ENCODE assay signal across 15 mouse cellular contexts in genomic region chr16:75929536-75930221, GRCm38 (mm10).
DNase-seq lines count a peak whose midpoint lies in the region; ATAC-seq lines count a peak whose summit lies in the region.
"Had no signal": no experiment of that assay in that cellular context is flagged by ENCODE, and none has a peak within 500 bp of the region (broad histone marks: within the 10 kb centered on the region; RNA-seq: fewer than 3 reads in every experiment).

No protein-coding gene starts in this region.

- WGBS in neural tube, embryonic 11.5 days: 57% methylated on average over 11 of the region's 11 CpGs
- 33% methylated on average over 11 of the region's 11 CpGs for WGBS in neural tube, embryonic 14.5 days

- H3K9me3 ChIP-seq in neural tube, embryonic 11.5 days (ENCODE audit: control insufficient read depth, low read length): no peaks in the 10 kb centered on the region
- H3K9me3 ChIP-seq in neural tube, embryonic 14.5 days (ENCODE audit: control insufficient read depth, low read length): no peaks in the 10 kb centered on the region
- H3K9me3 ChIP-seq: embryonic facial prominence, embryonic 15.5 days had no signal

- DNase-seq in cerebellum, postnatal 14 days: peak; percentile 33 to 57
- peak; percentile 17 for DNase-seq in neural tube, embryonic 11.5 days (ENCODE audit: low spot score)
- no peak for DNase-seq in neural tube, embryonic 10.5 days (ENCODE audit: extremely low spot score, low spot score)
- peak; percentile 42 for DNase-seq in induced T-regulatory cell, adult 2 months (ENCODE audit: low read depth)
- no peak for DNase-seq in urinary bladder, postnatal 14 days (ENCODE audit: low spot score)
- DNase-seq in cerebellum, adult 18-20 months: no peak
- DNase-seq: cerebellum, postnatal 36 days; heart, adult 11 months; kidney, adult 11 months; kidney, postnatal 36 days; layer of hippocampus, postnatal 36 days; lung, embryonic 14.5 days had no signal

- no peak overlapping the region for H3K4me3 ChIP-seq in neural tube, embryonic 11.5 days (ENCODE audit: low read depth, low read length)
- no peak overlapping the region for H3K4me3 ChIP-seq in neural tube, embryonic 14.5 days (ENCODE audit: low read depth, low read length)
- H3K4me3 ChIP-seq: embryonic facial prominence, embryonic 15.5 days had no signal

- ATAC-seq in cerebellum, adult (ENCODE audit: insufficient number of reproducible peaks, low FRiP score, low TSS enrichment): no peak
- peak; percentile 67; the same call in 1 of the 2 replicates for ATAC-seq in neural tube, embryonic 11.5 days (ENCODE audit: insufficient read depth, low FRiP score, low TSS enrichment)
- peak; percentile 44; the same call in 1 of the 2 replicates for ATAC-seq in neural tube, embryonic 14.5 days (ENCODE audit: low read depth)

- no peak overlapping the region for H3K4me2 ChIP-seq in neural tube, embryonic 11.5 days (ENCODE audit: low read depth)
- H3K4me2 ChIP-seq in neural tube, embryonic 14.5 days (ENCODE audit: low read depth, low read length): no peak overlapping the region
- H3K4me2 ChIP-seq: embryonic facial prominence, embryonic 15.5 days; lung, embryonic 14.5 days had no signal

- no peaks in the 10 kb centered on the region for H3K27me3 ChIP-seq in neural tube, embryonic 11.5 days (ENCODE audit: control insufficient read depth, insufficient read depth, low read length)
- H3K27me3 ChIP-seq in neural tube, embryonic 14.5 days (ENCODE audit: control insufficient read depth, insufficient read depth, low read length): no peaks in the 10 kb centered on the region
- H3K27me3 ChIP-seq: embryonic facial prominence, embryonic 15.5 days had no signal

- no peaks in the 10 kb centered on the region for H3K36me3 ChIP-seq in neural tube, embryonic 11.5 days (ENCODE audit: control insufficient read depth, insufficient read depth, low read length)
- no peaks in the 10 kb centered on the region for H3K36me3 ChIP-seq in neural tube, embryonic 14.5 days (ENCODE audit: control insufficient read depth, insufficient read depth, low read length)
- H3K36me3 ChIP-seq: embryonic facial prominence, embryonic 15.5 days had no signal

- no peaks in the 10 kb centered on the region for H3K4me1 ChIP-seq in neural tube, embryonic 11.5 days (ENCODE audit: control insufficient read depth, insufficient read depth, low read length)
- H3K4me1 ChIP-seq in neural tube, embryonic 14.5 days (ENCODE audit: control insufficient read depth, insufficient read depth, low read length): no peaks in the 10 kb centered on the region
- H3K4me1 ChIP-seq: embryonic facial prominence, embryonic 15.5 days had no signal

- no peak overlapping the region for H3K27ac ChIP-seq in neural tube, embryonic 11.5 days (ENCODE audit: low read depth, low read length)
- H3K27ac ChIP-seq in neural tube, embryonic 14.5 days (ENCODE audit: low read depth, low read length): no peak overlapping the region
- H3K27ac ChIP-seq: embryonic facial prominence, embryonic 15.5 days had no signal

- no peak overlapping the region for H3K9ac ChIP-seq in neural tube, embryonic 11.5 days (ENCODE audit: low read length)
- no peak overlapping the region for H3K9ac ChIP-seq in neural tube, embryonic 14.5 days (replicated peaks; ENCODE audit: low read depth, low read length)
- H3K9ac ChIP-seq: embryonic facial prominence, embryonic 15.5 days; lung, embryonic 14.5 days had no signal

Comparison
In these comparisons a context has a peak if more than half of its experiments do, and no peak if none do; other contexts are left out.
1. DNase-seq: peak in cerebellum, postnatal 14 days (2 of 2), neural tube, embryonic 11.5 days (single experiment) and induced T-regulatory cell, adult 2 months (single experiment); none in neural tube, embryonic 10.5 days (single experiment), urinary bladder, postnatal 14 days (single experiment) and cerebellum, adult 18-20 months (0 of 2).